Comparison of ENCODE assay signal across 19 mouse cellular contexts in genomic region chr19:18772888-18773488, GRCm38 (mm10). TPM values are rescaled to one million over a fixed set of nuclear protein-coding genes. Genes with fewer than 3 reads are reported as not detected.
"Had no signal": no experiment of that assay in that cellular context is flagged by ENCODE, and none has a peak within 500 bp of the region (broad histone marks: within the 10 kb centered on the region; RNA-seq: fewer than 3 reads in every experiment).

No protein-coding gene starts in this region.

- H3K4me3 ChIP-seq: liver, embryonic 12.5 days; liver, embryonic 15.5 days; midbrain, embryonic 10.5 days; midbrain, embryonic 13.5 days; myocyte; neural tube, embryonic 13.5 days had no signal

- DNase-seq: kidney, adult 18-20 months; lung, adult 18-20 months; retina, postnatal 1 day; right cerebral cortex, postnatal 25 days; thymus, adult 18-20 months; thymus, postnatal 36 days had no signal

- H3K27me3 ChIP-seq: liver, embryonic 12.5 days; liver, embryonic 15.5 days; midbrain, embryonic 13.5 days; neural tube, embryonic 13.5 days had no signal

- H3K27ac ChIP-seq: kidney, postnatal 0 days; liver, embryonic 12.5 days; liver, embryonic 15.5 days; macrophage; midbrain, embryonic 10.5 days; midbrain, embryonic 13.5 days; neural tube, embryonic 13.5 days had no signal

- H3K36me3 ChIP-seq: liver, embryonic 12.5 days; liver, embryonic 15.5 days; midbrain, embryonic 10.5 days; midbrain, embryonic 13.5 days; neural tube, embryonic 13.5 days had no signal

- H3K4me2 ChIP-seq: liver, embryonic 12.5 days; liver, embryonic 15.5 days; midbrain, embryonic 13.5 days; neural tube, embryonic 13.5 days had no signal

- ATAC-seq: hindbrain, embryonic 16.5 days; liver, embryonic 12.5 days; midbrain, embryonic 13.5 days; midbrain, embryonic 16.5 days had no signal

- H3K4me1 ChIP-seq: liver, embryonic 12.5 days; liver, embryonic 15.5 days; midbrain, embryonic 10.5 days; midbrain, embryonic 13.5 days; neural tube, embryonic 13.5 days had no signal

- H3K9me3 ChIP-seq: liver, embryonic 12.5 days; liver, embryonic 15.5 days; midbrain, embryonic 10.5 days; midbrain, embryonic 13.5 days; neural tube, embryonic 13.5 days had no signal

- H3K9ac ChIP-seq: liver, embryonic 12.5 days; liver, embryonic 15.5 days; midbrain, embryonic 13.5 days; neural tube, embryonic 13.5 days had no signal

RNA-seq across cellular contexts. Expression of gene Trpm6, which starts 23.2 kb away (rescaled TPM):
- total RNA-seq: megakaryocyte, adult 5-6 weeks; monocyte, adult 5-6 weeks; neutrophil, adult 5-6 weeks had no signal
- polyA plus RNA-seq: liver, embryonic 12.5 days; macrophage had no signal
